Mouse (Mus musculus) intestine, embryonic 16.5 days (tissue): ENCODE data around the gene Nell1. TPM values are rescaled to one million over a fixed set of nuclear protein-coding genes. Genes with fewer than 3 reads are reported as not detected.

Source experiments
- ATAC-seq: fragments of 200-750 bp; cut with Nextera tagmentation; 2 replicates; pipeline ENCODE4 v1.8.0; 2017; ENCODE audit warnings: moderate TSS enrichment, moderate library complexity
- H3K27ac ChIP-seq: fragments of 300-500 bp; sonication (generic); 2 replicates; pipeline ENCODE4 v1.5.1; 2014; ENCODE audit warnings: mild to moderate bottlenecking, low read length
- H3K27me3 ChIP-seq: fragments of 300-500 bp; sonication (generic); replicated peaks from 2 replicates; pipeline ENCODE4 v1.6.1; 2014; ENCODE audit warnings: low read length, control low read depth, mixed read lengths; ENCODE audit not compliant: control insufficient read depth, insufficient read depth
- H3K36me3 ChIP-seq: fragments of 300-500 bp; sonication (generic); 2 replicates; pipeline ENCODE4 v1.6.1; 2014; ENCODE audit warnings: low read length, control low read depth; ENCODE audit not compliant: control insufficient read depth, insufficient read depth
- H3K4me1 ChIP-seq: fragments of 300-500 bp; sonication (generic); 2 replicates; pipeline ENCODE4 v1.6.1; 2014; ENCODE audit warnings: low read length, control low read depth, mixed read lengths; ENCODE audit not compliant: control insufficient read depth, insufficient read depth
- H3K4me2 ChIP-seq: fragments of 300-500 bp; sonication (generic); 2 replicates; pipeline ENCODE4 v1.6.1; 2014; ENCODE audit warnings: low read depth, low read length, control low read depth
- H3K4me3 ChIP-seq: fragments of 300-500 bp; sonication (generic); 2 replicates; pipeline ENCODE4 v1.5.1; 2014; ENCODE audit warnings: mild to moderate bottlenecking, low read length
- H3K9ac ChIP-seq: fragments of 300-500 bp; sonication (generic); 2 replicates; pipeline ENCODE4 v1.6.1; 2014; ENCODE audit warnings: low read depth, low read length
- H3K9me3 ChIP-seq: fragments of 300-500 bp; sonication (generic); 2 replicates; pipeline ENCODE4 v1.6.1; 2016; ENCODE audit warnings: low read length, control low read depth; ENCODE audit not compliant: control insufficient read depth
- WGBS: fragments of 180-500 bp; shearing (Covaris S2); extraction: QIAGEN DNeasy Blood & Tissue Kit; methylation state at CpG from one replicate; pipeline ENCODE4 v1.1.7; 2014; 5-methylcytosine and 5-hydroxymethylcytosine counted together
- polyA plus RNA-seq: library from polyadenylated mRNA; unstranded; fragments of >200 nt; fragmentation: Nextera tagmentation; extraction: Ambion mirVana; gene quantifications from 2 replicates; pipeline ENCODE4 v1.2.1, GENCODE M21; 2015

Nell1 gene
- polyA plus RNA-seq, 1 experiment from 2014 or later, result 4.2 TPM

- 65% methylated on average over 4 of the region's 4 CpGs for WGBS
Observed at GRCm38 (mm10) chr7:50672266-50672665, 697.6 kb downstream of the Nell1 start.

GRCm38 (mm10) chr7:50675444-50675843 lies 700.8 kb downstream of the Nell1 start:
- Histone ChIP-seq H3K27me3 (no peaks in the 10 kb centered on the region), H3K4me2 (no peak overlapping the region), H3K9ac (no peak overlapping the region), H3K4me1 (no peaks in the 10 kb centered on the region), H3K36me3 (no peaks in the 10 kb centered on the region), H3K4me3 (no peak overlapping the region), H3K9me3 (no peaks in the 10 kb centered on the region), H3K27ac (no peak overlapping the region)
- 76% methylated on average over 1 of the region's 1 CpGs for WGBS
- no peak for ATAC-seq

More at GRCm38 (mm10) chr7:50672266-50672665, 697.6 kb downstream of the Nell1 start:
- Histone ChIP-seq H3K9me3 (no peaks in the 10 kb centered on the region), H3K36me3 (no peaks in the 10 kb centered on the region), H3K27me3 (no peaks in the 10 kb centered on the region), H3K4me1 (no peaks in the 10 kb centered on the region), H3K4me2 (no peak overlapping the region), H3K9ac (no peak overlapping the region), H3K4me3 (no peak overlapping the region), H3K27ac (no peak overlapping the region)
- no peak for ATAC-seq

- Histone ChIP-seq H3K4me3 (no peak overlapping the region), H3K9ac (no peak overlapping the region), H3K27me3 (no peaks in the 10 kb centered on the region), H3K9me3 (no peaks in the 10 kb centered on the region), H3K27ac (no peak overlapping the region), H3K4me2 (no peak overlapping the region), H3K4me1 (no peaks in the 10 kb centered on the region), H3K36me3 (no peaks in the 10 kb centered on the region)
- WGBS, result 66% methylated on average over 1 of the region's 1 CpGs
- ATAC-seq, result no peak
Observed at GRCm38 (mm10) chr7:50677511-50677910, 702.8 kb downstream of the Nell1 start.

GRCm38 (mm10) chr7:50686337-50686736 lies 711.7 kb downstream of the Nell1 start:
- no peak overlapping the region for H3K9ac ChIP-seq
- H3K27me3 ChIP-seq, result no peaks in the 10 kb centered on the region
- H3K9me3 ChIP-seq, result no peaks in the 10 kb centered on the region
- WGBS, result 86% methylated on average over 5 of the region's 5 CpGs
- H3K4me1 ChIP-seq, result no peaks in the 10 kb centered on the region
- H3K4me3 ChIP-seq, result no peak overlapping the region
- no peaks in the 10 kb centered on the region for H3K36me3 ChIP-seq
- no peak for ATAC-seq
- no peak overlapping the region for H3K27ac ChIP-seq
- no peak overlapping the region for H3K4me2 ChIP-seq

- H3K27me3 ChIP-seq, result no peaks in the 10 kb centered on the region
- ATAC-seq, result no peak
- WGBS, result 79% methylated on average over 3 of the region's 3 CpGs
- H3K4me2 ChIP-seq, result no peak overlapping the region
- no peaks in the 10 kb centered on the region for H3K36me3 ChIP-seq
- H3K4me3 ChIP-seq, result no peak overlapping the region
- H3K27ac ChIP-seq, result no peak overlapping the region
- no peaks in the 10 kb centered on the region for H3K4me1 ChIP-seq
- no peak overlapping the region for H3K9ac ChIP-seq
- H3K9me3 ChIP-seq, result no peaks in the 10 kb centered on the region
Observed at GRCm38 (mm10) chr7:50725166-50725565, 750.5 kb downstream of the Nell1 start.

- no peak overlapping the region for H3K27ac ChIP-seq
- H3K4me3 ChIP-seq, result no peak overlapping the region
- no peaks in the 10 kb centered on the region for H3K4me1 ChIP-seq
- 53% methylated on average over 4 of the region's 4 CpGs for WGBS
- no peaks in the 10 kb centered on the region for H3K36me3 ChIP-seq
- no peak overlapping the region for H3K4me2 ChIP-seq
- no peaks in the 10 kb centered on the region for H3K27me3 ChIP-seq
- no peaks in the 10 kb centered on the region for H3K9me3 ChIP-seq
- no peak overlapping the region for H3K9ac ChIP-seq
- no peak for ATAC-seq
Observed at GRCm38 (mm10) chr7:50730951-50731350, 756.3 kb downstream of the Nell1 start.

GRCm38 (mm10) chr7:50755516-50755915 lies 780.9 kb downstream of the Nell1 start:
- no peak overlapping the region for H3K4me3 ChIP-seq
- ATAC-seq, result no peak
- WGBS, result 84% methylated on average over 3 of the region's 3 CpGs
- no peaks in the 10 kb centered on the region for H3K9me3 ChIP-seq
- H3K4me1 ChIP-seq, result no peaks in the 10 kb centered on the region
- no peaks in the 10 kb centered on the region for H3K27me3 ChIP-seq
- H3K36me3 ChIP-seq, result no peaks in the 10 kb centered on the region
- no peak overlapping the region for H3K27ac ChIP-seq
- H3K9ac ChIP-seq, result no peak overlapping the region
- H3K4me2 ChIP-seq, result no peak overlapping the region

- no peak overlapping the region for H3K27ac ChIP-seq
Observed at GRCm38 (mm10) chr7:50756409-50756808, 781.7 kb downstream of the Nell1 start.

GRCm38 (mm10) chr7:50773516-50773915 lies 798.9 kb downstream of the Nell1 start:
- no peak for ATAC-seq
- H3K4me2 ChIP-seq, result no peak overlapping the region
- no peaks in the 10 kb centered on the region for H3K9me3 ChIP-seq
- no peak overlapping the region for H3K27ac ChIP-seq
- H3K27me3 ChIP-seq, result no peaks in the 10 kb centered on the region
- no peaks in the 10 kb centered on the region for H3K4me1 ChIP-seq
- no peak overlapping the region for H3K9ac ChIP-seq
- H3K4me3 ChIP-seq, result no peak overlapping the region
- H3K36me3 ChIP-seq, result no peaks in the 10 kb centered on the region

More at GRCm38 (mm10) chr7:50756409-50756808, 781.7 kb downstream of the Nell1 start:
- Histone ChIP-seq H3K4me2 (no peak overlapping the region), H3K4me1 (no peaks in the 10 kb centered on the region), H3K9me3 (no peaks in the 10 kb centered on the region), H3K27me3 (no peaks in the 10 kb centered on the region), H3K4me3 (no peak overlapping the region), H3K36me3 (no peaks in the 10 kb centered on the region), H3K9ac (no peak overlapping the region)
- no peak for ATAC-seq
- WGBS, result 73% methylated on average over 5 of the region's 5 CpGs

- Histone ChIP-seq H3K27me3 (no peaks in the 10 kb centered on the region), H3K27ac (no peak overlapping the region), H3K4me3 (no peak overlapping the region), H3K4me1 (no peaks in the 10 kb centered on the region), H3K9ac (no peak overlapping the region), H3K36me3 (no peaks in the 10 kb centered on the region), H3K9me3 (no peaks in the 10 kb centered on the region), H3K4me2 (no peak overlapping the region)
- no peak for ATAC-seq
- WGBS, result 78% methylated on average over 1 of the region's 1 CpGs
Observed at GRCm38 (mm10) chr7:50781105-50781504, 806.4 kb downstream of the Nell1 start.
